Mouse (Mus musculus) urinary bladder, adult 18-20 months (tissue): ENCODE data around the gene Atf7.
A peak's percentile ranks its signal among the peaks of the same experiment; 100 is the strongest.

Experiments used
- DNase-seq, 2 experiments: peaks; one replicate each; pipeline ENCODE4 v3.0.0; 2022; ENCODE audit warnings: low spot score in 2 of 2, mixed read lengths in 2 of 2

Atf7 gene

DNA sequence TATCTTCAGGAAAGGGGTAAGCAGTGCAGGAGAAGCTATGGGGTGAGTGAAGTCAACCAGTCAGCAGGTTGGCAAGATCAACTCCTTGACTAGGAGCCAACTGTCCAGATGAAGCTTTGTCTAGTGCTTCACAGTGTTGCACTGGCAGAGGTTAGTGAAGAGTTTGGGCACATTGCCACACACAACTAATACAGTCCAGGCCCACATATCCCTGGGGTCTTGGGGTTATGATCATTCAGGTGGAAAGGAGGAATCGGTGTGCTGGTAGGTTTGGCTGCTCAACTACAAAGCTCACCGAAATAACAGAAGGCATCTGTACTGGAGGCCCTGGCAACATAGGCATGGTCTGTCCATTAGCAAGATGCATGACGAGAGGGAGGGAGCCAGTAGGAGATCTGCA is 77.8 kb downstream of the Atf7 start:
- no peak for DNase-seq

DNA sequence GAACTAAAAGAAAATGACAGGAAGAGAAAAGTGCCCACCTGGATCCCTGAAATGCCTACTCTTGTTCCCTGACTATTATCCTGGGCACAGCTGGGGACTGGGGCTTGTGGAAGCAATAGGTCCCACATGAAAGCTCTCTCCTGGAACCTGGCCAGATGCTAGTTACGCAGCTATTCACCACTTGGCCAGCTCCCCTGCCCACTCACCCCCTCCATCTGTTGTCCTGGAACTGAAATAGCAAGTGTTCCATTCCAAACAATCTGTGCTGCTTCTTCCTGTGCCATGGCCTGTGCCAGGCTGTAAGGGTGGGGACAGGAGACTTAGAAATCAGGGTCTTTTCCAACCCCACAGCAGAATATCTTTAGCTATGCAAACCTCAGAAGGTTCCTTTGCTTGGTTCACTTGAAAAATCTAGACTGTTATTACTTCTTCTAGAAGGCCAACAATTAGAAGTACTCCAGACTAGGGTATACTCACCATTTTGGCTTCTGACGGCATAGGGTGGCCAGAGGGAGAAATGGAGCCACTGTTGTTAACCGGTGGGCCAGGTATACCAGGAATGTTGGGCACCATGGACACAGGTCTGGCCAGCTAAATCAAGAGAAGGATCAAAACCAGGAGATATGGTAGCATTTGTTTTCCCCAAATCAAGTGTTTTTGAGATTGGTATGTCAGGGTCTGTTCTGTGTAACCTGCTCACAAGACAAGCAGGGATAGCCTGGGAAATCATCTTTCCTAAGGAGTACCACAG is 78.4 kb downstream of the Atf7 start:
- no peak for DNase-seq

DNA sequence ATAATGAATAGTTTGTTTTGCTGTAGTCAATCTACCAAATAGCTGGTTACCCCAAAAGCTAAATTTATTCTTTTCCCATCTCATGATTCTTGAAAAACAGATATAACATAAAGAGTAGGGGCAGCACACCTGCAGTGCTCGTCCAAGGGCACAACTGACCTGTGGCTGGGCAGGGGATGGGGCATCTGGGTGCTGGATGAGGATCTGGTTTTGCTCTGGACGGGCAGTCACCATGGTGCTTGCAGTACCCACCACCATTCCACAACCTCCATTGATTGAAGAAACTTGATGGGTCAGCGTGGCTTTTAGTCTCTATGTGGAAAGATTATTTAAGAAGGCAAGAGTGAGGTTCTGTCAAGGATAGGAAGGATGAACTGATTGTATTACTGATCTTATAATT is 79.0 kb downstream of the Atf7 start:
- DNase-seq = no peak

DNA sequence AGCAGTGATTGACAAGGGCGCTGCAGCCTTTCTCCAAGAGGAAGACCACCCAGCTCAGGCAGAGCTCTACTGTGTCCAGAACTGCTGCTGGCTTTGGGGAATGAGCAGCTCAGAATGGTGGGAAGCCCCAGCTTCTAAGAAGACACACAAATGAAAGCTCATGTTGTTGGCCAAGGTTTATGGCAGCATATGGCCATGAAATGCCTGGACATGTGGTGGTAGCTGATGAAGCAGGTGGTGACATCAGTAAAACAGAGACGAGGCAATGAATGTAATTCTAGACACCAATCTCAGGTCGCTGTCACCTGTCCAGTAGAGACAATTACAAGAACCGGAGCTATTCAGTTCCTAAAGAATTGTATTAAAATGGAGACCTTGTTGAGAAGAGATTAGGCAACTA is 80.5 kb downstream of the Atf7 start:
- DNase-seq = no peak

DNA sequence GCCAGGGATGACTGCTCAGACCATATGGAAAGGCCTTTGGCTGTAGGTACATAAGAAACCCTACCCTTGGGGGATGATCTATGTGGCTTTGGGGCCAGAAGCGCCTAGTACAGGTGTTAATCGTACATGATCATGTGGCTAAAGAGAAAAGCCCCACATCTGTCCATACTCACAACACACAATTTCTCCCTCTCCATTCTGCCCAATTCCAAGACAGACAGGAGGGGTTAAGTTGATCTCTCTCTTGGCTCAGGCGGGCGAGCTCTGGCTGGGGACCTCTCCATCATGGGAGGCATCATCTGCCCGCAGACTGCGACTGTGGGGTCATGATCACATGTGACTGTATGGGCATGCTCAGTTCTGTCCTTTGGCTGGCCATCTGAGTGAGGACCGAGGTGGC is 91.3 kb downstream of the Atf7 start:
- DNase-seq = no peak

DNA sequence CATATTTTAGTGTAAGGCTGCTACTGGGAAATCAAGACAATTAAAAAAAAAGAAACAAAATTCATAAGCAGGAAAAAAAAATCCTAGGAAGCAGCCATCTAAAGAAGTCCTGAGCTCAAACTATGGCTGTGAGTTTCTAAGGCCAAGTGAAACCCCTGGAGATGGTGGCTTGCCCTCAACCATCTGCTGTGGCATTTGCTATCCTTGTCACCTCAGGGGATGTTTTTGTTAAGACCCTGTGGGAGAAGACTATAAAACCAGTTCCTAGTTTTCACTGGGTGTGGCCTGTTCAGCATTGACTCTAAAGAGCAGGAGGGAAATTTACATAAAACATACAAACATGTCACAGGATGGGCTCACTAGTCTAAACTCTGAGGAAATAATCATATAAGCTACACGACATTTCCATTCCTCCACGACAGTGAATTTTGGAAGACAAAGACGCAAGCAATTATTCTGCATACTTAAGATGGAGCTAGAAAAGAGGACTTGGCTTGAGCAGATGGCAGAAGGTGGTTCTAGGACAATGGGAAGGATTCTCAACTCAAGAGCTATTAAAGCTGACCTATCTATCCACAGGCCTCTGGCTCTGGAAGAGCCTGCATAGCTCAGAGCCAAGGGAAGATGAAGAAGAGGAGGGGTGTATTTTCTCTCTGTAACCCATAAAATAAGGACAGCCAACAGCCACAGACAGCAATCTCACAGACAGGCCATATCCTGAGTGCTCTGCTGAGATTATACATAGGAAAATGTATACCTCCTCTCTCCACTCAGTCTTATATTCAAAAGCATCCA is 93.0 kb downstream of the Atf7 start:
- DNase-seq = no peak

DNA sequence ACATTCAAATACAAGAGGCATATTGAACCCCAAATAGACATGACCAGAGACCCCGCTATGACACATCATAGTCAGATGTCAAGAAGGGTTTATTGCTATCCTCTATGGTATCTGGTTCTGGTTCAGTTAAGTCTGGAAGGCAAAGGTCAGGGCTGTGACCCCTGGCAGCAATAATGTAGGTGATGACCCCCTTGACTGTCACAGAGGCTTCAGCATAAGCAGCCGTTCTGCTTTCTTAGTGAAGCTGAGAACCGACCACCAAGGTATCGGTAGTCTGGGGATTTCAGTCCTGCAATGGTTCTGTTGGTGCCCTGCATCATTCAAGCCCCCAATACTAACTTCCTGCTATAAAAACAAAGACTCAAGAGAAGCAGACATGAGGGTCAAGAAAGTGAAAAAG is 93.7 kb downstream of the Atf7 start:
- DNase-seq = no peak

DNA sequence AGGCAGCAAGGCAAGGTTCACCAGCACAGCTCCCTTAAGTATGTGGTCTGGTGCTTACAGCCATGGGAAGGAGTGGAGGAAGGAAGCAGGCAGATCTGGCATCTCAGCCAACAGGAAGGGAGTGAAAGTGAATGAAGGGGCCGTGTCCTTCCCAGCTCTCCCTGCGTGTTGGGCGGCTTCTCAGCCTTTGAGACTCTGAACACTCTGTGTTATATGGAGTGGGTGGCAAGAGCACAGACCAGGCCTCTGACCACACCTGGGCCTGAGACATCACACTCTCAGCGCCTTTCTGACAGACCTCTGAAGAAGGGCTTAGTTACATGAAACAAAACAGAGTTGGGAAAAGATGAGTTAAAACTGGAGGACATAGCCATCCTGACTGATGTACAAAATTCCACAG is 94.7 kb downstream of the Atf7 start:
- no peak for DNase-seq

DNA sequence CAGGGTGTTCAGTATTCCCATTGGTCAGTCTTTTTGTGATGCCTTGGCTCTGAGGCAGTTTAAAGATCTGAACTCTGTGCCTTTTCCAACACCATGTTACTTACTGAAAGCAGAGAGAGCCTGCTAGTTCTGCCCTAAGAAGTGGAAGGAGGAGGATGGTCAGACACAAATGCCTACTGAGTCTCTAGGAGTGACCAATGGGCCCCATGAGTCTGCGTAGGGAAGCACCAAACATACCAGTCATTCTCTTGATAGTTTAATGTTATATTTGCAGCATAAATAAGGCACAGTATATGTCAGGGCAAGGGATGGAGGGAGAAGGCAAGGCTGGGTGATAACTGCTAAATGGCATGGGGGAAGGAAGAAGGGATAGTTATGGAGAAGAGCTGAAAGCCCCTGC is 96.9 kb downstream of the Atf7 start:
- no peak for DNase-seq

DNA sequence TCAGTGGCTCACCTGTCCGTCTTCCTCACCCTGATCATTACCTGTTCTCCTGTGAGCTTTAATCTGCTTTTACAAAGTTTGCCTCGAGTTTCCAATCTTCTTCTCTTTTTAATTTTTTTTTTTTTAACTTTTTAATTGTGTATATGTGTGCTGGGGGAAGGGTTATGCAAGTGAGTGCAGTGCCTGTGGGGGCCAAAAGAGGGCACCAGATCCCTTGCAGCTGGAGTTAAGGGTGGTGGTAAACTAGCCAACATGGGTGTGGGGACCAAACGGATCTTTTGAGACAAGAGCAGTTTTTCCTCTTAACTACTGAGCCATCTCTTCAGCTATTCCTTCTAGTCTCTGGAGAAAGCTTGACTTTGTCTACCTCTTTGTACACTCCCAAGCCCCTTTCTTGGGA is 97.3 kb downstream of the Atf7 start:
- no peak for DNase-seq

DNA sequence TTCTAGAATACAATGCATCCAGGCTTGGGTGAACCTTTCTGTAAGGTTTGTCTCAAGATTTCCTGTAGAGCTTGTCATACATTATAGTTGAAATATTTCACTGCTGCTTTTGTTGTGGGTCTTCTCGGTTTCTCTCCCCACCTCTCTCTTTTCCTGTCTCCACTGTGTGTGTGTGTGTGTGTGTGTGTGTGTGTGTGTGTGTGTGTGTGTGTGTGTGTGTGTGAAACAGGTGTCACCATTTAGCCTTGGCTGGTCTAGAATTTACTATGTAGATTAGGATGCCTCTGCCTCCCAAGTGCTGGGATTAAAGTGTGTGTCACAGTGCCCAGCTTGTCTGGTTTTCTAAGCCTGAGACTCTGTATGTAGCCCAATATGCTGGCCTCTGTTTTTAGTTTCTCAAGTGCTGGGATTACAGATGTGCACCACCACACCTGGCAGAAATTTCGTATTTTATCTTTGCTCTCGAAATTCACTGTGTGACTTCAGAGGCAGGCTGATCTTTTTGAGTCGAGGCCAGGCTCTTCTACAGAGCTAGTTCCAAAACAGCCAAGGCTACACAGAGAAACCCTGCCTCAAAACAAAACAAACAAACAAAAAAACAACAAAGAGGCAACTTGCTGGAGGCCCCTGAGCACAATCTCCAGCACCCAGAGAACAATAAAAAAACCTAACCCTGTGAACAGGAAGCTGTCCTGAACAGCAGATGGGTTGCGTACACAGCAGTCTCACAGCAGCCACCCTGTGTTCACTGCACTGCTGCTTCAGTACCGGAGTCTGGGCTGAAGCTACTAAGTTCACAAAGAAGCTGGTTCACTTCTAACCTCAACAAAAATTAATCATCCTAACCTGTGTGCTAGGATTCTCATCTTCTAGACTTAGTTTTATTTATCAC is 98.9 kb downstream of the Atf7 start:
- DNase-seq = no peak

DNA sequence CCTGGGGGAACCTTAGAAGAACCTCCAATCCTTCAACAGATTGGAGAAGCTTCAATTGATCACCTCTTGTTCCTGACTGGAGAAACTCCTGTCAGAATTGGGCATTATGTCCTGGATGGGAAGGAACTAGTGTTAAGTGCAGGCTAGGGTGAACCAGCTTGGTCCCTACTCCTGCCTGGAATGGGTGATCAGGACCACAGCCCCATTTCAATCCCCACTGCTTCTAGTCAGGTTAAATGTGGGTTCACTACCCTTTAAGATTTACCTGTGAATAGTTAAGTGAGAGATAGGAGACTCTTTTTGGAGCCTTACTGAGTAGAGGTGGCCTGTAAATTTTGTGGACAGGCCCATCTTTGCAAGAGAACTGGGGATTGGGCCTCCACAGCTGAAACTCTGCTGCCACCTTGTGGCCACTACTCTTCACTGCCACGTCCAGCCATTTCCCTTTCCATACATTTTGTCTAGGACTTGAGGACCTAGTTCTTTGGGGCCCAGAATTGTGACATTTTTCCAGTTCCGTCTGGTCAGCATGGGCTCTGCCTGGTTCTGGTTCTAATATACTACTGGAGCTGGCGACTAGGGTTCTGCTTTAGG is 100.3 kb downstream of the Atf7 start, which contains the start of gene Npff:
Gene Npff, minus strand, starts transcription at position 51 of the 594 bp plus-strand sequence.
- DNase-seq = peak in 1 of 2 experiments; percentile 53

DNA sequence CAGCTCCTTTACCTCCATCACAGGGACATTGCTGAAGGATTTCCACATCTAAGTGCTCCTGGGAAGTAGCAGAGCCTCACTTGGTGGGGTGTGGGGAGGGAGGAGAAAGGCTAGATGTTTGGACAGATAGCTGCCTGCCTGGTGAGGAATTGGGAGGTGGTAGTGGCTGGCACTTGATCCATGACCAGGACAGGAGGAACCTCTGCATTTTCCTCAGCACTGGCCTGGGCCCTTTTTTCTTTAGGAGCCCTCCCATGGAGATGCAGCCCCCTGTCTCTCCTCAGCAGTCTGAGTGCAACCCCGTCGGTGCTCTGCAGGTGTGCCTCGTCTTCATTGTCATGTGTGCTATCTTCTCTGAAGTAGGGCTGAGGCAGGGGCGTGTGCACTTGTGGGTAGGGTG is 103.8 kb downstream of the Atf7 start:
- no peak for DNase-seq

DNA sequence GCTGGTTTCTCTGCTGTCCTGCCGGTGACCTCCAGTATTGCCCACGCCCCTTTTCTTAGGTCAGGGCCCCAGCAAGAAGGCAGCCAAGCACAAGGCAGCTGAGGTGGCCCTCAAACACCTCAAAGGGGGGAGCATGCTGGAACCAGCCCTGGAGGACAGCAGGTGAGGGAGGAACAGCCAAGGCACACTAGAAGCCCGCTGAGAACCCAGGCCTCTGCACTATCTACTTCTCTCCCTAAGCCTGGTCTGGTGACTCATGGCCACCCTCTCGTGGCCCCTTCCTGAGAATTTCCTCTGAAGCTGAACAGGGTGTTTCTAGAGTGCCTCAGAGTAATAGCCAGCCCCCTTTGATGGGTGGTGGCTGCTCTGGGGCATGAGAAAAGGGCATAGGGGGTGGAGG is 104.8 kb downstream of the Atf7 start:
- no peak for DNase-seq

DNA sequence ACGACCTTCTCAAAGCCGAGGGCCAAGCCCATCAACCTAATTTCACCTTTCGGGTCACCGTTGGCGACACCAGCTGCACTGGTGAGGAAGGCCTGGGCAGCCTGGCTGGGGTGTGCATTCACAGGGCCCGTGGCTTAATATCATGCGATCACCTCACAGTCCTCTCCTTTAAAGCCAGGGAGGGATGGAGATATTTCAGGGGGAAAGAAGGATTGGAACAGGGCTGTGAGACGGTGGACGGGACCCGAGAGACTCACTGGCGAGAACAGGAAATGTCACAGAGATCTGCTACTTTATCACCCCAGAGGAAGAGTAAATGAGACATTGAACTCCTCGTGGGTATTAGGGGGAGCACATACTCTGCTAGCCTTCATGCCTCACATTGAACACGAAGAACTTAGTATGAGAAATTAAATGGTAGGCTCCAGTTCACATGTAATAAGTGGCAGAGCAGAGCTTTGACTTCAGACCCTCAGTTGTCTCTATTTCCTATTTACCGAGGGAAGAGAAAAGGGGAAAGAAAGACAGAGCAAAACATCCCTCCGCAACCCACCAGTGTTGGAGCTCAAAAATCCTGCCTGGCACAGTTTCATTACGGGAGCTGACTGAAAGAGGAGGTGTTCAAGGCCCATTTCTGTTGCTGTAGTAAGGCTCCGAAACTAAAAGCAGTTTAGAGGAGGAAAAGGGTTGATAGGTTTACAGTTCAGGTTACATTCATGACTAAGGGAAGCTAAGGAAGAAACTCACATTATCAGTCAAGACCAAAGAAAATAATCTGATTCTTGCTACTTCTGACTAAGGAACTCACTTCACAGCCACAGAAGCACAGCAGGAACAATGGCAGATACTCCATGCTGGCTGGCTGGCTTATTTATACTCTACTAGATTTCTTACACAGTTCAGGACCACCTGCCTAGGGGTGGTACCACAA is 105.8 kb downstream of the Atf7 start:
- no peak for DNase-seq

DNA sequence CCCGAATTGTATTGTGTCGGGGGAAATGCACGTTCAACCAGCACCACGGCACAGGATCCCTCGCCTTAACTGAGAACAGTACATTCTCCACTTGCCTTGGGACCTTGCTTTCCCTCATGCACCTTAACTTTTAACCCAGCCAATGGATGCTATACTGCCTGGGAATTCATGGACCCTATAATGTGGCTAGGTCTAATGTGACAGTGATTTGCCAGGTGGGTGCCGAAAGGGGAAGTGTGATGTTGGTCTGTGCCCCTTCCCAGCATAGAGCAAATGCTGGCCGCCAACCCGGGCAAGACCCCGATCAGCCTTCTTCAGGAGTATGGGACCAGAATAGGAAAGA is 106.4 kb downstream of the Atf7 start:
- DNase-seq = no peak

DNA sequence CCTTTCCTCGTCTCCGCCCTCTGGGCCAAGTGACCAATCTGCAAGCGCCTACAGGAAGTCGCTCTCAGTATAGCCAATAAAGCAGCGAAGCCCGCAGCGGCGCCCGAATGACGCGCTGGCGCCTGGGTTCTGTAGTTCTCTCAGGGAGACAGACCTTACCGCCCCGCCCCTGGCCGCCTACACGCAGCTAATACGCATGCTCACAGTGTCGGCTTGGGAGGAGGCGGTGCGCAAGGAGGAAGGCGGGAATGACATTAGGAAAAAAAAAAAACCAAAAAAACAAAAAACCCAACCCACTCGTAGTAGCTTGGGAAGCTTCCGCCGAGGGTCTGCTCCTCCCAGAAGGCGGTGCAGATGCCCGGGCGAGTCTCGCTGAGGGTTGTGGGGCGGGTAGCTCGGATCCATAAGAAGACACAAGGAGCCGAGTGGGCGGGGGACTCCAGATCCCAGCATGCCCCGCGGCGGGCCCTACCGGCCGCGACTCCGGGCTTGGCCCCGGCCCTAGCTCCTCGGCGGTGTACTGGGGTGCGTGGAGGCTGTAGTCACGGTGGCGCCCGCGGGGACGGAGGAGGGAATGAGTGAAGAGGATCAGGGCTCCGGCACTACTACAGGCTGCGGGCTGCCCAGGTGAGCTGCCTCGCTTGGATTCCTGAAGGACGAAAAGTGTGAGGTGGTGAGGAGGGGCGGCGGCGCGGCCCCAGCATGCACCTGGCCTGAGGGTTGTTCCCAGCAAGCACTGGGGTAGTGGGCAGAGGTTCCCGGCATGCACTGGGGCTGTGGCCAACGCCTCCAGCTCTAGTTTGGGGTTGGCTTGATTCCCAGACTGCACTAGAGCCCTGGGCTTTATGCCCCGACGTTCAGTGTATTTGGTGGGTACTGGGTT is 107.0 kb downstream of the Atf7 start, which contains the start of gene Tarbp2:
Gene Tarbp2, plus strand, starts transcription at position 217 of the 883 bp plus-strand sequence.
- peak; percentile 97 to 100 for DNase-seq

DNA sequence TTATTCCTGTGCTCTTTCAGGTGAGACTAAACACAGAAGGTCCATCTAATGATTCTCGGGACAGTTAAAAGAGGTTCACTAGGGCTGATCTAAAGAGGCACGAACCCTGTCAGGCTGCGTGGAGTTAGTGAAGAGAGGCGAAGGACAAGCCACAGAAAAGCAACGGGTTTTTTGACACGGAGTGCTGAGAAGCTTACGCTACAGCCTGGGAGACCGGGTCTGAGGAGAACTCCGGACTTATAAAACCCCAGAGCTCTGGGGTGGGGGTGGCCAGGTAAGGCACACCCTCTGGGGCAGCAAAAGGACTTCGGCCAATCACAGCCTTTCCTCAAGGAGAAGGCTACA is 107.7 kb downstream of the Atf7 start:
- no peak for DNase-seq

DNA sequence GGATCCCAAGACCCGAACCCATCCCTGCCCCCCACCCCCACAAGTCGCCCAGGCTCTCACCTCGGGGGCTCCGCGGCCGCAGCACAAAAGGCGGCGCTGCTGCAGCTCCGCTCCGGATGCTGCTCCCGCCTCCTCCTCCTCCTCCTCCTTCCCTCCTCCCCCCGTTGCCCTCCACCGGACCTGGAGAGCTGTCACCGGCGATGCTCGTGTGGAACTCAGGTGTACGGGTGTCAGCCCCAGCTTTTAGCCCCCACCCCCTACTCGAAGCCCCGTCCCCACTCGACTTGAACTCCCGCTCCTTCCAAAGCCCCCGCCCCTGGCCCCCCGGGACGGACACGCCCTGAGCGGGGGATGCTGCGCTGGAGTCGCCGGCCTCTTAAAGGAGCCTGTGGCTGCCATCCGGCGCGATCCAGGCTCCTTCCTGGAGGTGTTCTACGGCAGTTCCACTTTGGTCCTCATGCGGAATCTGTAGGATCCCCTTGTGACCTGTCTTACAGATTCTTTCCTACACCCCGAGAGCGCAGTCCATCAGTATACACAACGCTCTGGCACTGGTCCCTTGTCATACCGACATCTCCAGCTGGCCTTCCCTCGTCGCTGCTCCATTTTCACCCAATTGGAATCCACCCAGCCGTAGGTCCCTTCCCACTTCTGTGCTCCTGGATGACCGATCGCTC is 108.4 kb downstream of the Atf7 start, which contains the start of gene Map3k12:
Gene Map3k12, minus strand, starts transcription at position 337 of the 677 bp plus-strand sequence.
- peak; percentile 62 to 78 for DNase-seq
